Mouse (Mus musculus): ENCODE results near the gene 5330417C22Rik. TPM values are rescaled to one million over a fixed set of nuclear protein-coding genes. Genes with fewer than 3 reads are reported as not detected.

5330417C22Rik gene
- polyA plus RNA-seq, 1 experiment from 2014 or later = 33.7 TPM

GRCm38 (mm10) chr3:108562133-108562730 lies 25.9 kb upstream of the 5330417C22Rik start, which contains the start of gene Tmem167b:
Tmem167b (minus strand) TSS chr3:108562466.
- peak; percentile 98 for ATAC-seq (ENCODE audit: insufficient read depth, low FRiP score, low read depth)
- Histone ChIP-seq H3K9me3 (no peaks in the 10 kb centered on the region), H3K27ac (peak within 1 kb of the TSS; percentile 95), H3K9ac (peak within 1 kb of the TSS; percentile 53), H3K27me3 (replicated peaks) (no peaks in the 10 kb centered on the region), H3K4me1 (no peaks in the 10 kb centered on the region; the same call in 1 of the 2 replicates), H3K36me3 (peaks cover 16% of the 10 kb centered on the region), H3K4me2 (peak within 1 kb of the TSS; percentile 82), H3K4me3 (replicated peaks) (peak within 1 kb of the TSS; percentile 72)
- under 1% methylated on average over 45 of the region's 45 CpGs for WGBS

- H3K4me3 ChIP-seq (replicated peaks) = no peak overlapping the region
- no peak overlapping the region for H3K9ac ChIP-seq
- H3K36me3 ChIP-seq = peaks cover 19% of the 10 kb centered on the region
- WGBS = 91% methylated on average over 4 of the region's 4 CpGs
- no peak overlapping the region for H3K27ac ChIP-seq
- ATAC-seq (ENCODE audit: insufficient read depth, low FRiP score, low read depth) = no peak
- H3K4me2 ChIP-seq = no peak overlapping the region
- no peaks in the 10 kb centered on the region for H3K27me3 ChIP-seq (replicated peaks)
- no peaks in the 10 kb centered on the region for H3K9me3 ChIP-seq
- H3K4me1 ChIP-seq = peaks cover 4% of the 10 kb centered on the region
Observed at GRCm38 (mm10) chr3:108557888-108558287, 21.6 kb upstream of the 5330417C22Rik start.

- peak overlapping the region; percentile 89 for H3K27ac ChIP-seq
- H3K27me3 ChIP-seq (replicated peaks) = no peaks in the 10 kb centered on the region
- ATAC-seq (ENCODE audit: insufficient read depth, low FRiP score, low read depth) = peak; percentile 97
- no peaks in the 10 kb centered on the region for H3K9me3 ChIP-seq
- 16% methylated on average over 21 of the region's 22 CpGs for WGBS
- H3K4me3 ChIP-seq (replicated peaks) = peak overlapping the region; percentile 89
- H3K9ac ChIP-seq = peak overlapping the region; percentile 99
- peaks cover 4% of the 10 kb centered on the region; the same call in 1 of the 2 replicates for H3K4me1 ChIP-seq
- H3K4me2 ChIP-seq = peak overlapping the region; percentile 77
- H3K36me3 ChIP-seq = peaks cover 19% of the 10 kb centered on the region
Observed at GRCm38 (mm10) chr3:108554587-108555312, 18.4 kb upstream of the 5330417C22Rik start.

- peak; percentile 68; the same call in 1 of the 2 replicates for ATAC-seq (ENCODE audit: insufficient read depth, low FRiP score, low read depth)
- Histone ChIP-seq H3K4me2 (peak overlapping the region; percentile 77), H3K9ac (peak overlapping the region; percentile 99), H3K4me1 (peaks cover 4% of the 10 kb centered on the region; the same call in 1 of the 2 replicates), H3K36me3 (peaks cover 19% of the 10 kb centered on the region), H3K9me3 (no peaks in the 10 kb centered on the region), H3K27ac (peak overlapping the region; percentile 89), H3K27me3 (replicated peaks) (no peaks in the 10 kb centered on the region), H3K4me3 (replicated peaks) (peak overlapping the region; percentile 89)
- under 1% methylated on average over 26 of the region's 42 CpGs for WGBS
Observed at GRCm38 (mm10) chr3:108554111-108554561, 17.8 kb upstream of the 5330417C22Rik start.

GRCm38 (mm10) chr3:108542299-108542698 lies 6.0 kb upstream of the 5330417C22Rik start:
- Histone ChIP-seq H3K4me1 (peaks cover 3% of the 10 kb centered on the region; the same call in 1 of the 2 replicates), H3K9me3 (no peaks in the 10 kb centered on the region), H3K27ac (no peak overlapping the region), H3K4me2 (no peak overlapping the region), H3K36me3 (no peaks in the 10 kb centered on the region), H3K9ac (no peak overlapping the region), H3K27me3 (replicated peaks) (no peaks in the 10 kb centered on the region), H3K4me3 (replicated peaks) (no peak overlapping the region)
- ATAC-seq (ENCODE audit: insufficient read depth, low FRiP score, low read depth) = no peak
- 82% methylated on average over 11 of the region's 11 CpGs for WGBS

- H3K27ac ChIP-seq = no peak overlapping the region
- peak overlapping the region; percentile 19 for H3K4me3 ChIP-seq (replicated peaks)
- H3K36me3 ChIP-seq = no peaks in the 10 kb centered on the region
- peaks cover 7% of the 10 kb centered on the region; the same call in 1 of the 2 replicates for H3K27me3 ChIP-seq (replicated peaks)
- no peaks in the 10 kb centered on the region for H3K9me3 ChIP-seq
- H3K4me1 ChIP-seq = peaks cover 8% of the 10 kb centered on the region
- H3K4me2 ChIP-seq = peak overlapping the region; percentile 57
- H3K9ac ChIP-seq = no peak overlapping the region
- WGBS = 3% methylated on average over 17 of the region's 17 CpGs
- ATAC-seq (ENCODE audit: insufficient read depth, low FRiP score, low read depth) = no peak; the same call in 1 of the 2 replicates
Observed at GRCm38 (mm10) chr3:108537303-108537702, 967 bp upstream of the 5330417C22Rik start.

- H3K27me3 ChIP-seq (replicated peaks) = peaks cover 7% of the 10 kb centered on the region; the same call in 1 of the 2 replicates
- no peak for ATAC-seq (ENCODE audit: insufficient read depth, low FRiP score, low read depth)
- H3K4me3 ChIP-seq (replicated peaks) = peak overlapping the region; percentile 38
- no peaks in the 10 kb centered on the region for H3K9me3 ChIP-seq
- no peaks in the 10 kb centered on the region for H3K36me3 ChIP-seq
- WGBS = 11% methylated on average over 15 of the region's 15 CpGs
- no peak overlapping the region for H3K27ac ChIP-seq
- H3K4me1 ChIP-seq = peaks cover 8% of the 10 kb centered on the region
- peak overlapping the region; percentile 69 for H3K4me2 ChIP-seq
- H3K9ac ChIP-seq = no peak overlapping the region
Observed at GRCm38 (mm10) chr3:108535896-108536516, 330 bp downstream of the 5330417C22Rik start.

- Histone ChIP-seq H3K4me2 (no peak within 1 kb of the TSS), H3K27ac (peak within 1 kb of the TSS; percentile 70), H3K9me3 (no peaks in the 10 kb centered on the region), H3K4me3 (replicated peaks) (no peak within 1 kb of the TSS), H3K4me1 (peaks cover 8% of the 10 kb centered on the region), H3K36me3 (no peaks in the 10 kb centered on the region), H3K27me3 (replicated peaks) (peaks cover 7% of the 10 kb centered on the region; the same call in 1 of the 2 replicates), H3K9ac (no peak within 1 kb of the TSS)
- ATAC-seq (ENCODE audit: insufficient read depth, low FRiP score, low read depth) = no peak
- 74% methylated on average over 6 of the region's 6 CpGs for WGBS
Observed at GRCm38 (mm10) chr3:108533951-108534350, 2.4 kb downstream of the 5330417C22Rik start, which contains the start of gene 1700013F07Rik. 1700013F07Rik (plus strand) TSS chr3:108534150.

GRCm38 (mm10) chr3:108533114-108533885 lies 3.0 kb downstream of the 5330417C22Rik start:
- WGBS = 52% methylated on average over 9 of the region's 9 CpGs
- H3K4me3 ChIP-seq (replicated peaks) = no peak overlapping the region
- no peak overlapping the region for H3K9ac ChIP-seq
- ATAC-seq (ENCODE audit: insufficient read depth, low FRiP score, low read depth) = peak; percentile 75
- peak overlapping the region; percentile 70 for H3K27ac ChIP-seq
- H3K27me3 ChIP-seq (replicated peaks) = peaks cover 7% of the 10 kb centered on the region; the same call in 1 of the 2 replicates
- no peaks in the 10 kb centered on the region for H3K9me3 ChIP-seq
- H3K4me1 ChIP-seq = peaks cover 8% of the 10 kb centered on the region
- H3K4me2 ChIP-seq = no peak overlapping the region
- H3K36me3 ChIP-seq = no peaks in the 10 kb centered on the region

GRCm38 (mm10) chr3:108528489-108528888 lies 7.8 kb downstream of the 5330417C22Rik start:
- ATAC-seq (ENCODE audit: insufficient read depth, low FRiP score, low read depth) = no peak
- WGBS = 89% methylated on average over 8 of the region's 8 CpGs

GRCm38 (mm10) chr3:108523415-108523814 lies 12.9 kb downstream of the 5330417C22Rik start:
- ATAC-seq (ENCODE audit: insufficient read depth, low FRiP score, low read depth) = no peak
- Histone ChIP-seq H3K27me3 (replicated peaks) (no peaks in the 10 kb centered on the region), H3K4me2 (no peak overlapping the region), H3K27ac (no peak overlapping the region), H3K9ac (no peak overlapping the region), H3K9me3 (no peaks in the 10 kb centered on the region), H3K36me3 (no peaks in the 10 kb centered on the region), H3K4me1 (no peaks in the 10 kb centered on the region), H3K4me3 (replicated peaks) (no peak overlapping the region)
- 82% methylated on average over 4 of the region's 4 CpGs for WGBS

More at GRCm38 (mm10) chr3:108528489-108528888, 7.8 kb downstream of the 5330417C22Rik start:
- Histone ChIP-seq H3K27ac (no peak overlapping the region), H3K27me3 (replicated peaks) (no peaks in the 10 kb centered on the region), H3K4me2 (no peak overlapping the region), H3K9me3 (no peaks in the 10 kb centered on the region), H3K36me3 (no peaks in the 10 kb centered on the region), H3K4me1 (no peaks in the 10 kb centered on the region), H3K4me3 (replicated peaks) (no peak overlapping the region), H3K9ac (no peak overlapping the region)
